Mouse (Mus musculus) central nervous system, embryonic 18 days (tissue): ENCODE data around the gene Lrrc74a. TPM values are rescaled to one million over a fixed set of nuclear protein-coding genes. Genes with fewer than 3 reads are reported as not detected.

Source experiments
- polyA plus RNA-seq: library from polyadenylated mRNA; depleted of rRNA; stranded (reverse); fragments of >200 nt; gene quantifications from 2 replicates; pipeline ENCODE4 v1.2.3, GENCODE M21; 2012; rRNA removed

The Lrrc74a gene
- not detected in 2 replicates for polyA plus RNA-seq

GRCm38 (mm10) chr12:86734319-86734810 is at the start of gene Lrrc74a:
TSS of gene Lrrc74a (plus strand) at chr12:86734369.

GRCm38 (mm10) chr12:86726120-86726640 is 8.0 kb upstream of the Lrrc74a start, which contains the start of gene Angel1:
TSS of gene Angel1 (minus strand) at chr12:86726460.

Other genes with a start within 250 kb of the Lrrc74a start
- 29.5 and 35.5 TPM in 2 replicates for gene Vash1, start 55.7 kb upstream of the Lrrc74a start, polyA plus RNA-seq
- gene Angel1, start 7.9 kb upstream of the Lrrc74a start, polyA plus RNA-seq: 13.6 and 14.7 TPM in 2 replicates
- gene Irf2bpl, start 150.4 kb downstream of the Lrrc74a start, polyA plus RNA-seq: 51.3 and 63.4 TPM in 2 replicates
- gene Cipc, start 212.7 kb downstream of the Lrrc74a start, polyA plus RNA-seq: 57.9 and 58.9 TPM in 2 replicates